Mouse (Mus musculus) ES-E14 (cell line): ENCODE data around the gene Clybl. TPM values are rescaled to one million over a fixed set of nuclear protein-coding genes. Genes with fewer than 3 reads are reported as not detected.
A peak's percentile ranks its signal among the peaks of the same experiment; 100 is the strongest.

Experiments used
- DNase-seq: peaks from one replicate; pipeline ENCODE4 v3.0.0-alpha.2; 2013; ENCODE audit warnings: low read depth, low spot score
- H3K27ac ChIP-seq: 2 replicates; pipeline ENCODE4 v1.5.1; 2012; ENCODE audit warnings: low read depth, mild to moderate bottlenecking, low read length, moderate library complexity, mixed read lengths; ENCODE audit not compliant: poor library complexity, insufficient read depth, severe bottlenecking
- H3K36me3 ChIP-seq: 2 replicates; pipeline ENCODE4 v1.6.1; 2012; ENCODE audit warnings: mild to moderate bottlenecking, low read length, moderate library complexity, mixed read lengths; ENCODE audit not compliant: control insufficient read depth, poor library complexity, insufficient read depth, severe bottlenecking
- H3K4me1 ChIP-seq, 2 experiments: fragments of 150-350 bp in 1 of 2; sonication (generic) in 1 of 2; 2 replicates each; pipeline ENCODE4 v1.6.1; 2012; ENCODE audit warnings: low read length in 2 of 2, mild to moderate bottlenecking in 1 of 2, mixed read lengths in 1 of 2; ENCODE audit not compliant: control insufficient read depth in 2 of 2, insufficient read depth in 2 of 2, poor library complexity in 1 of 2
- H3K4me3 ChIP-seq, 2 experiments: fragments of 150-350 bp in 1 of 2; sonication (generic) in 1 of 2; 2 replicates each; pipeline ENCODE4 v1.5.1; 2012; ENCODE audit warnings: low read length in 2 of 2, low read depth in 1 of 2, mild to moderate bottlenecking in 1 of 2, mixed read lengths in 1 of 2; ENCODE audit not compliant: insufficient read depth in 1 of 2, poor library complexity in 1 of 2, severe bottlenecking in 1 of 2
- H3K9ac ChIP-seq: 2 replicates; pipeline ENCODE4 v1.6.1; 2012; ENCODE audit warnings: low read depth, mild to moderate bottlenecking, low read length, mixed read lengths; ENCODE audit not compliant: poor library complexity, insufficient read depth, severe bottlenecking
- H3K9me3 ChIP-seq: fragments of 150-350 bp; sonication (generic); 2 replicates; pipeline ENCODE4 v1.6.1; 2012; ENCODE audit warnings: low read depth, mild to moderate bottlenecking, low read length; ENCODE audit not compliant: control insufficient read depth, insufficient read depth
- CHD2 ChIP-seq: IDR thresholded peaks from 2 replicates; pipeline ENCODE4 v1.6.1; 2014; ENCODE audit warnings: mild to moderate bottlenecking, low read depth, low read length, inconsistent platforms
- HCFC1 ChIP-seq: IDR thresholded peaks from 2 replicates; pipeline ENCODE4 v1.6.1; 2012; ENCODE audit warnings: low read length, inconsistent platforms, borderline replicate concordance; ENCODE audit not compliant: insufficient read depth
- MAFK ChIP-seq: IDR thresholded peaks from 2 replicates; pipeline ENCODE4 v1.6.1; 2014; ENCODE audit warnings: mild to moderate bottlenecking, low read depth, low read length, inconsistent platforms; ENCODE audit not compliant: insufficient read depth
- ZC3H11A ChIP-seq: IDR thresholded peaks from 2 replicates; pipeline ENCODE4 v1.6.1; 2012; ENCODE audit warnings: low read depth, mild to moderate bottlenecking, inconsistent platforms, low read length, borderline replicate concordance
- ZNF384 ChIP-seq: IDR thresholded peaks from 2 replicates; pipeline ENCODE4 v1.6.1; 2012; ENCODE audit warnings: low read depth, low read length, inconsistent platforms
- in situ Hi-C, 2 experiments: fragments of 600-800 bp; cut with MboI; formaldehyde crosslinking; loops; one replicate each; pipeline ENCODE4 v1.15.1; 2025; ENCODE audit warnings: low sequenced_read_pairs in 2 of 2, inconsistent platforms in 1 of 2; ENCODE audit not compliant: unreplicated experiment in 2 of 2
- total RNA-seq: library from RNA; depleted of rRNA; stranded (reverse); fragments of 300-350 nt; gene quantifications from 2 replicates; pipeline ENCODE4 v1.2.3, GENCODE M21; 2012

Gene Clybl
- total RNA-seq, 1 experiment = 2.6 TPM

GRCm38 (mm10) chr14:122277142-122277541 is 95.6 kb downstream of the Clybl start:
- in situ Hi-C loops = no loop called here
- Histone ChIP-seq H3K4me3 (no peak overlapping the region), H3K4me1 (peaks cover 5 to 14% of the 10 kb centered on the region in 2 experiments; a peak in 2 of 4 replicates), H3K36me3 (no peaks in the 10 kb centered on the region), H3K9ac (no peak overlapping the region), H3K9me3 (no peaks in the 10 kb centered on the region), H3K27ac (no peak overlapping the region)
- TF ChIP-seq ZNF384 (no peak), ZC3H11A (no peak), MAFK (no peak), CHD2 (no peak), HCFC1 (no peak)
- no peak for DNase-seq

DNA sequence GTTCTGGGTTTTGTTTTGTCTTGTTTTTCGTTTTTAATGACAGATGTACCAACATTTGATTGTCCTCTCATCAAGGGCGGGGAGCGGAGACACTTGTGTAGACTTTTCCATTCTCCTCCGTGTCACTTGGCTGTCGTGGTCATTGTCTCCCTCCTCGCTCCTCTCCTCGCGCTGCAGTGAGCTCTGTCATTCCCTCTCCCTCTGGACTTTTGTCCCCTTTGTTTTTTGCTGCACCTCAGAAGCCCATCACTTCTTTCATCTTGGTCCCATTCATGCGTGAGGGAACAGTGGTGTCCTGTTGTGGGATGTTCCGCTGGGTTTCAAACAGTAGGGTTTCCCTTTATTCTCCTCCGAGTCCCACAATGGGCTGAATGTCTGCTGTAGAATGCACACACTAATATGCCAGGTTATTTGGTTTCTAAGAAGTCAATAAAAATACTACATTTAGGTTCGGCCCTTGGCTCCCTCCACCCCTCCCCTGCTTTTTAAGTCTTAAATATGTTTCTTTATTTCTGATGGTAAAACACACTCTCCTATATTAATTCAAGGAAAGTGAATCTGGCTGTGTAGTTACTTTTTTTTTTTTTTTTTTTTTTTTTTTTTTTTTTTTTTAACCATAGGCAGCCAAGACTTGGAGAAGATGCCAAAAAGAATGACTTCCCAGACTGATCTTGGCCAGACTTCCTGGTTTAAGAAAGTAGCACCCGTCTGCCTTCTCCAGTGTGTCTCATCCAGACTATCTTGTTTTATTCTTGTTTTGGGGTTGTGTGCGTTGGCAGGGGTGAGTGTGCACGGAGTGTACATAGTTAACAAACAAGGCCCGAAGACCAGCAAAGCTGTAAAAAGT is 98.2 kb downstream of the Clybl start:
- Histone ChIP-seq H3K27ac (no peak overlapping the region), H3K4me1 (peaks cover 5 to 14% of the 10 kb centered on the region in 2 experiments; a peak in 2 of 4 replicates), H3K4me3 (no peak overlapping the region), H3K36me3 (no peaks in the 10 kb centered on the region), H3K9ac (no peak overlapping the region), H3K9me3 (no peaks in the 10 kb centered on the region)
- in situ Hi-C loops = no loop called here
- no peak for TF ChIP-seq CHD2
- TF ChIP-seq ZNF384 = 0 out of 2 replicates have a peak, but pooled peaks have one; percentile 11
- no peak for TF ChIP-seq MAFK
- TF ChIP-seq ZC3H11A = no peak
- no peak for TF ChIP-seq HCFC1
- DNase-seq = no peak

- Histone ChIP-seq H3K36me3 (no peaks in the 10 kb centered on the region), H3K4me1 (peaks cover 5 to 14% of the 10 kb centered on the region in 2 experiments; a peak in 2 of 4 replicates), H3K9ac (no peak overlapping the region), H3K4me3 (peak overlapping the region; percentile 0 to 20; a peak in 2 of 4 replicates), H3K9me3 (no peaks in the 10 kb centered on the region), H3K27ac (no peak overlapping the region)
- no peak for DNase-seq
- in situ Hi-C loops = no loop called here
- TF ChIP-seq ZNF384 = no peak
- TF ChIP-seq ZC3H11A = no peak
- TF ChIP-seq CHD2 = no peak
Observed at GRCm38 (mm10) chr14:122280309-122281071, 99.0 kb downstream of the Clybl start.

- Histone ChIP-seq H3K4me1 (peaks cover 5 to 14% of the 10 kb centered on the region in 2 experiments; a peak in 2 of 4 replicates), H3K9me3 (no peaks in the 10 kb centered on the region), H3K36me3 (no peaks in the 10 kb centered on the region), H3K4me3 (no peak overlapping the region), H3K27ac (no peak overlapping the region), H3K9ac (no peak overlapping the region)
- TF ChIP-seq HCFC1 (no peak), MAFK (no peak), ZNF384 (no peak), ZC3H11A (no peak), CHD2 (no peak)
- DNase-seq = no peak
- in situ Hi-C loops = no loop called here
Observed at GRCm38 (mm10) chr14:122281072-122281634, 99.6 kb downstream of the Clybl start.
